21 mouse cellular contexts compared by ENCODE assay signal in genomic region chr2:38975181-38975580, GRCm38 (mm10). TPM values are rescaled to one million over a fixed set of nuclear protein-coding genes. Genes with fewer than 3 reads are reported as not detected.
"Had no signal": no experiment of that assay in that cellular context is flagged by ENCODE, and none has a peak within 500 bp of the region (broad histone marks: within the 10 kb centered on the region; RNA-seq: fewer than 3 reads in every experiment).

No protein-coding gene starts in this region.

- H3K36me3 ChIP-seq: limb, embryonic 10.5 days; limb, embryonic 13.5 days; liver, embryonic 12.5 days; liver, embryonic 15.5 days; lung, embryonic 15.5 days; midbrain, embryonic 12.5 days; midbrain, embryonic 15.5 days; neural tube, embryonic 12.5 days; neural tube, embryonic 15.5 days had no signal

- H3K27ac ChIP-seq: limb, embryonic 10.5 days; limb, embryonic 13.5 days; liver, embryonic 12.5 days; liver, embryonic 15.5 days; lung, embryonic 15.5 days; midbrain, embryonic 12.5 days; midbrain, embryonic 15.5 days; neural tube, embryonic 12.5 days; neural tube, embryonic 15.5 days had no signal

- DNase-seq: kidney, adult 18-20 months; kidney, adult 9 months; kidney, postnatal 14 days; kidney, postnatal 4 days; liver; lung, adult 18-20 months; lung, postnatal 14 days; lung, postnatal 4 days; right cerebral cortex, adult 18-20 months; right cerebral cortex, postnatal 25 days; thymus, postnatal 25 days had no signal

- H3K4me3 ChIP-seq: limb, embryonic 10.5 days; limb, embryonic 13.5 days; liver, embryonic 12.5 days; liver, embryonic 15.5 days; lung, embryonic 15.5 days; midbrain, embryonic 12.5 days; midbrain, embryonic 15.5 days; neural tube, embryonic 12.5 days; neural tube, embryonic 15.5 days had no signal

- ATAC-seq: liver, embryonic 12.5 days; midbrain, embryonic 15.5 days had no signal

- H3K4me1 ChIP-seq: limb, embryonic 13.5 days; lung, embryonic 15.5 days; midbrain, embryonic 12.5 days; midbrain, embryonic 15.5 days; neural tube, embryonic 12.5 days; neural tube, embryonic 15.5 days had no signal

- H3K27me3 ChIP-seq: limb, embryonic 13.5 days; lung, embryonic 15.5 days; midbrain, embryonic 12.5 days; midbrain, embryonic 15.5 days; neural tube, embryonic 12.5 days; neural tube, embryonic 15.5 days had no signal

RNA-seq across cellular contexts. Expression of gene Olfml2a, which starts 43.4 kb away (rescaled TPM):
- total RNA-seq: megakaryocyte-erythroid progenitor cell, adult 5-6 weeks had no signal
